9 mouse cellular contexts compared by ENCODE assay signal in genomic region chr16:21448464-21448863, GRCm38 (mm10).
"Had no signal": no experiment of that assay in that cellular context is flagged by ENCODE, and none has a peak within 500 bp of the region (broad histone marks: within the 10 kb centered on the region; RNA-seq: fewer than 3 reads in every experiment).

No protein-coding gene starts in this region.

- ATAC-seq: midbrain, embryonic 16.5 days had no signal

- DNase-seq: lung, adult 18-20 months; lung, embryonic 14.5 days; lung, postnatal 10 days; lung, postnatal 4 days; midbrain, embryonic 14.5 days; thymus, adult 18-20 months; thymus, postnatal 14 days; thymus, postnatal 36 days had no signal
